Mouse (Mus musculus): ENCODE results near the gene Gdpgp1. TPM values are rescaled to one million over a fixed set of nuclear protein-coding genes. Genes with fewer than 3 reads are reported as not detected.

Gdpgp1 gene
- polyA plus RNA-seq, 1 experiment = 3.2 TPM

GRCm38 (mm10) chr7:80269751-80270255, 37.1 kb downstream of the Gdpgp1 start:
- DNase-seq (ENCODE audit: extremely low spot score in 1 of 2, low spot score in 1 of 2) = no peak

GRCm38 (mm10) chr7:80273456-80273855, 40.8 kb downstream of the Gdpgp1 start:
- no peak for DNase-seq (ENCODE audit: extremely low spot score in 1 of 2, low spot score in 1 of 2)

GRCm38 (mm10) chr7:80276374-80276773, 43.7 kb downstream of the Gdpgp1 start:
- no peak for DNase-seq (ENCODE audit: extremely low spot score in 1 of 2, low spot score in 1 of 2)

- DNase-seq (ENCODE audit: extremely low spot score in 1 of 2, low spot score in 1 of 2) = no peak
Observed at GRCm38 (mm10) chr7:80280032-80280431, 47.4 kb downstream of the Gdpgp1 start.

- no peak for DNase-seq (ENCODE audit: extremely low spot score in 1 of 2, low spot score in 1 of 2)
Observed at GRCm38 (mm10) chr7:80280998-80281397, 48.3 kb downstream of the Gdpgp1 start.

- no peak for DNase-seq (ENCODE audit: extremely low spot score in 1 of 2, low spot score in 1 of 2)
Observed at GRCm38 (mm10) chr7:80281646-80282045, 49.0 kb downstream of the Gdpgp1 start.

GRCm38 (mm10) chr7:80283226-80283918, 50.7 kb downstream of the Gdpgp1 start:
- no peak for DNase-seq (ENCODE audit: extremely low spot score in 1 of 2, low spot score in 1 of 2)

GRCm38 (mm10) chr7:80284391-80284790, 51.7 kb downstream of the Gdpgp1 start:
- DNase-seq (ENCODE audit: extremely low spot score in 1 of 2, low spot score in 1 of 2) = no peak

- no peak for DNase-seq (ENCODE audit: extremely low spot score in 1 of 2, low spot score in 1 of 2)
Observed at GRCm38 (mm10) chr7:80285725-80286124, 53.1 kb downstream of the Gdpgp1 start.

GRCm38 (mm10) chr7:80287736-80288135, 55.1 kb downstream of the Gdpgp1 start:
- DNase-seq (ENCODE audit: extremely low spot score in 1 of 2, low spot score in 1 of 2) = no peak

Other genes with a start within 250 kb of the Gdpgp1 start
- 19.5 and 20.2 TPM in 2 replicates for gene Zfp710, start 208.1 kb upstream of the Gdpgp1 start, polyA plus RNA-seq (2012; rRNA removed)
- 97.6 and 107 TPM in 2 replicates for gene Idh2, start 117.5 kb upstream of the Gdpgp1 start, polyA plus RNA-seq (2012; rRNA removed)
- gene Sema4b, start 46.0 kb upstream of the Gdpgp1 start, polyA plus RNA-seq (2012; rRNA removed) = 15.9 and 16.9 TPM in 2 replicates
- gene Cib1, start 52 bp upstream of the Gdpgp1 start, polyA plus RNA-seq (2012; rRNA removed) = 31.0 and 32.0 TPM in 2 replicates
- 0.90 and 1.7 TPM in 2 replicates for gene Ttll13, start 13.5 kb downstream of the Gdpgp1 start, polyA plus RNA-seq (2012; rRNA removed)
- 62.9 and 64.6 TPM in 2 replicates for gene Ngrn, start 28.4 kb downstream of the Gdpgp1 start, polyA plus RNA-seq (2012; rRNA removed)
- 26.2 and 27.3 TPM in 2 replicates for gene Vps33b, start 36.8 kb downstream of the Gdpgp1 start, polyA plus RNA-seq (2012; rRNA removed)
- 1.9 and 2.3 TPM in 2 replicates for gene Prc1, start 61.6 kb downstream of the Gdpgp1 start, polyA plus RNA-seq (2012; rRNA removed)
- gene Rccd1, start 91.6 kb downstream of the Gdpgp1 start, polyA plus RNA-seq (2012; rRNA removed) = 21.1 and 23.6 TPM in 2 replicates
- 51.4 and 52.5 TPM in 2 replicates for gene Unc45a, start 108.1 kb downstream of the Gdpgp1 start, polyA plus RNA-seq (2012; rRNA removed)
- gene Hddc3, start 110.2 kb downstream of the Gdpgp1 start, polyA plus RNA-seq (2012; rRNA removed) = 46.8 and 61.2 TPM in 2 replicates
- gene Man2a2, start 138.5 kb downstream of the Gdpgp1 start, polyA plus RNA-seq (2012; rRNA removed) = 123 and 129 TPM in 2 replicates
- gene Fes, start 155.1 kb downstream of the Gdpgp1 start, polyA plus RNA-seq (2012; rRNA removed) = 5.4 and 6.1 TPM in 2 replicates
- gene Furin, start 172.6 kb downstream of the Gdpgp1 start, polyA plus RNA-seq (2012; rRNA removed) = 24.2 and 26.3 TPM in 2 replicates